Mouse (Mus musculus) T-helper 17 cell (primary cell): ENCODE measurements around the gene Lyz1.
"Not testable (repeated sequence)": the region's sequence is repeated elsewhere in the genome, so short reads cannot be mapped to it uniquely, and the experiment has no call there.

Source experiments
- in situ Hi-C, 2 experiments: fragments of 300-600 bp; cut with MboI, MseI; formaldehyde crosslinking; loops; 1 replicate in 1 of 2; 2 replicates in 1 of 2; pipeline ENCODE4 v1.15.1; 2025; ENCODE audit warnings: high pct_unique_total_duplicates in 2 of 2

Gene Lyz1

DNA sequence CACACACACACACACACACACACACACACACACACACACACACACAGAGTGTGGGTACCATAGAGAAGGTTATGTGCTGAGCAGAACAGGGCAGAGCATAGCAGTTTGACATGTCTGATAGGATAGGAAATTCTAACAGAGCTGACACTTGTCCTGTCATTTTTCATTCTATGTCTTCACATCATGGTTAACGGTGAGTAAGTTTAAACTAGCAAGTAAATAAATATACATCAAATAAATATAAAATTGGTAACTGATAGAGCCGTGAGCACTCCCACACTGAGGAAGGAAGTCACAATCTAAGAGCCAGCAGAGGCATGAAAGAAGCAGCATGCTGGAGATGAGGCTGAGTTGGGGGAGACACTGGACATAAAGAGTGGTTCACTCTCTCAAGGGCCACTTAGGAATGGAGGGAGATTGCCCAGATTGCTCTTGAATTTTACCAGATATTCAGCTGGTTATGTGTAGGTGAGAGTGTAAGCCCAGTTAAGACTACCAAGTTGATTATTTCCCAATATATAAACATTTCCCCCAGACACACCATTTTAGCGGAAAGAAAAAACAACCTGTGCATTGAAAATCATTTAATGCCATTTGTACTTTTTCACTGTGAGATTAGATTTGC lies 5.3 kb downstream of the Lyz1 start:
- in situ Hi-C loops: loop anchor here in 1 of 2 experiments (10.0 kb wide), 1 partner anchor 397 kb away; no protein-coding TSS in a partner anchor

DNA sequence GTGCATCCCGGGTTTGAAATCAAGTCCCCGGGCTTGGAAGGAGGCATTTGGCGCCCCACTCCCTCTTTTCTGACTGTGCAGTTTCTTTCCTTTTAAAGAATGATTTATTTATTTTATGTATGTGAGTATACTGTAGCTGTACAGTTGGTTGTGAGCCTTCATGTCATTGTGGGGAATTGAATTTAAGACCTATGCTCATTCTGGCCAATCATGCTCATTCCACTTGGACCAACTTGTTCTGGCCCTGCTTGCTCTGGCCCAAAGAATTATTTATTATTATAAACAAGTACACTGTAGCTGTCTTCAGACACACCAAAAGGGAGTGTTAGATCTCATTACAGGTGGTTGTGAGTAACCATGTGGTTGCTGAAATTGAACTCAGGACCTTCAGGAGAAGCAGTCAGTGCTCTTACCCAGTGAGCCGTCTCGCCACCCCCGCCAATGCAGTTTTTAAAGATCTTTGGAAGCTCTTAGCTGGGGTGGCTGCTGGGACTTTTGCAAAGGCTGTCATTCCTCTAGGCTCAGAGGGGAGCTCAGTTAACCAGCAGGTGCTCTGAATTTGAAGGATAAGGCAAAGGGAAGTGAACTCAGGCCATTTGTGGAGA lies 6.2 kb downstream of the Lyz1 start:
- in situ Hi-C loops: loop anchor here in 1 of 2 experiments (10.0 kb wide), 1 partner anchor 398 kb away; no protein-coding TSS in a partner anchor

DNA sequence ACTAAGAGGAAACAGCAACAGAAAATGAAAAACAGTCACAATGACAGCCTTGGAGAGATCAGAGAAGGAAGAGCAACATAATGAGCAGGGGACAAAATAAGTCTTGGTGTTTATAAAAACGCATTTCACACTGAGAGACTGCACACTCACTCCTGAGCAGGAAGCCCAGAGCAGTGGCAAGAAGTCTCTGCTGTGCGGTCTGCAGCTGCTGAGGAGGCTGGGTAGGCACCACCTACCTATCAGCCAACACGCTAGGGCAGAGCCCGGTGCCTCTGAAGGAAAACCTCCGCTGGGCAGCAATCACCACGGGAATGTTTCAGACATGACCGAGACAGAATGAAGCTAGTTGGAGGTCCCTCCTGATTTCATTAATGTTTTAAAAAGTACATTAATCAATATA lies 7.1 kb downstream of the Lyz1 start:
- in situ Hi-C loops: loop anchor here in 1 of 2 experiments (10.0 kb wide), 1 partner anchor 399 kb away; no protein-coding TSS in a partner anchor

DNA sequence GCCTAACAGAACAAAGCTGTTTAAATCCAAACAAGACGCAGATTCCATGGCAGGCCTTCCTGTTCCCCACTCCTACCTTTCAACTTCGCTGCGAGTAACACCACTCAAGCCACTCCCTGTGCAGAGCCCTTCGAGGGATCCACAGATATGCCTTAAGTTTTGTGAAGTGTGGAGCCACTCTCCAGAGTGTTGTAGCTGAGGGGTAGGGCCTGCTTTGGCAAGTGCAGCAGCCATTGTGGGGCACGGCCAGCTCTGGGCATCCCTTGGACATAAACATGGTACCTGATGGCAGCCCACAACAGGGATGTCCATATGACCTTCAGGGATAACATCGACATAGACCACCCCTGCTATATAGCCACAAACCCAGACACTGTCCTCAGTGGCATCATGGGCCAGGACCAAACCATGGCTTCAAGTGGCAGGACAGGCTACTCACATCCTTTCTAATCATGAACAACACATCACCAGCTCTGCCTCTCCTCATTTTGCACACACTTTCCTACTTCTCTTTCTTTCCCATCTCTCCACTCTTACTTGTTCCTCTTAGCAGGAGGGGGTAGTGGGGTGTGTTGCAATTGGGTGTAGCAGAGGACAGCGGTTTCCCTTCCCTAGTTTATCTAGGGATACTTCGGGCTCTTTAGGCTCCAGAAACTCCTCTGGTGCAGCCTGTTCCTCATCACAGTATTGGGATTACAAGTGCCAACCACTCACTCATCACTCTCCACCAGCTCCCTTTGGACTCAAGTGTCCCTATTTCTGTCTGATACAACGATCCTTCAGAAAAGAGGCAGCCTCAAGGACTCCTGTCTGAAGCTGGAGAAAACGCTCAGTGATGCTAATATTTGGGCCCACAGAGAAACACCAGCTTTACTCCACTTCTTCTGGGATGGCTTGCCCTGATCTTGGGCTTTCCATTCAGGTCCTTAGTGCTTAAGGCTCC lies 7.8 kb downstream of the Lyz1 start:
- in situ Hi-C loops: loop anchor here in 1 of 2 experiments (10.0 kb wide), 1 partner anchor 400 kb away; no protein-coding TSS in a partner anchor

DNA sequence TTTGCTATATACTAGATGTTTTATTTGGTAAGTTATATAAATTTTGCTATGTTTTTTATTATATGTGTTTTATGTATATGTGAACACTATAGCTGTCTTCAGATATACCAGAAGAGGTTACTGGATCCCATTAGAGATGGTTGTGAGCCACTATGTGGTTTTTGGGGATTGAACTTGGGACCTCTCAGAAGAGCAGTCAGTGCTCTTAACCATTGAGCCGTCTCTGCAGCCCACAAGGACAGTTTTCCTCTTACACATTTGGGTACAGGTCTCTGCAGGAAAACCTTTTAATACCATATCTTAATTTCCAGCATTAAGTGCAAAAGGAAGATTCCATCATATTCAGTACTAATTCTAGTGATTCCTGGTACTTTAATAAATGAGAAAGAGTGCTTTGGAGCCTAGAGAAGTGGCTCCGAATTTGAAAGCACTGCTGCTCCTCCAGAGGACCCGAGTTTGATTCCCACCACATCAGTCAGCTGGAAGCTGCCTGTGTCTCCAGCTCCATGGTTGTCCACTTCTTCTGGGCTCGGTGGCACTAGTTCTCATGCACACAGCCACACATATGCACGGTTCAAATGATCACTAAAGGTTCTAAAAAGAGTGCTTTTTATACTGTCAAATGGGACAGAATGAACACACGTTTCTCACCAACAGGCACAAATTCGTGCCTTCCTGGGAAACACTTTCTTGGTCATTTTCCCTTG lies 8.6 kb downstream of the Lyz1 start:
- in situ Hi-C loops: loop anchor here in 1 of 2 experiments (10.0 kb wide), 1 partner anchor 401 kb away; no protein-coding TSS in a partner anchor

DNA sequence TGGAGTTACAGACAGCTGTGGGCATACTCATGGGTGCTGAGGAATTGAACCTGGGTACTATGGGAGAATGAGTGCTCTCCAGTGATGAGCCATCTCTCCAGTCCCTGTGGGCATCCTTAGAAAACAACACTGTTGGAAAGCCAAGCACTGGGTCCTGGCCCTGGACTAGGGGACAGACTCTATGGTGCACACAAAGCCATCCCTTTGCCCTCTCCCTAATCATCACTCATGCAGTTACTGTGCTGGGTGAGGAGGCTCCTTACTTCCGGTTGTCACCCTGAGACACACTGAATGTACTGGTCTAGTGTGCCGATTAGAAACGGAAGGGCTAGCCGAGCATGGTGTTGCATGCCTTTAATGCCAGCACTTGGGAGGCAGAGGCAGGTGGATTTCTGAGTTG lies 9.5 kb downstream of the Lyz1 start:
- in situ Hi-C loops: loop anchor here in 1 of 2 experiments (10.0 kb wide), 1 partner anchor 402 kb away; no protein-coding TSS in a partner anchor

DNA sequence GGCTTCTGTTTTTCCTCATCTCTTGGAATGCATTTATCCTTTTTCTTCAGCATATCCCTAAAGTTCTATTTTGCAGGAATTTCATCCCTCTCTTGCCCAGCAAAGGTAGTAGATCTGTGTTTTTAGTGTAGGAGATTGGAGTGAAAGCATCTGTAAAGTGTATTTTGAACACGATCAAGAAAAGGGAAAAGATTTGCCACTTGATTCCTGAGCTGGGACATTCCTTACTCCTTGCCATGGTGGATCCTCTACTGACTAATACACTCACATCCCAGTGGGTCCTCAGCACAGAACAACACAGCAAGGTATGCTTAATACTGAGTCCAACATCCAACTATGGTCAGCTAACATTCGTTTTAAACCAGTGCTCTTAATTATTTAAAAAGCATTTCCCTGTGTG lies 10.1 kb downstream of the Lyz1 start:
- in situ Hi-C loops: loop anchor here in 1 of 2 experiments (10.0 kb wide), 1 partner anchor 402 kb away; no protein-coding TSS in a partner anchor

DNA sequence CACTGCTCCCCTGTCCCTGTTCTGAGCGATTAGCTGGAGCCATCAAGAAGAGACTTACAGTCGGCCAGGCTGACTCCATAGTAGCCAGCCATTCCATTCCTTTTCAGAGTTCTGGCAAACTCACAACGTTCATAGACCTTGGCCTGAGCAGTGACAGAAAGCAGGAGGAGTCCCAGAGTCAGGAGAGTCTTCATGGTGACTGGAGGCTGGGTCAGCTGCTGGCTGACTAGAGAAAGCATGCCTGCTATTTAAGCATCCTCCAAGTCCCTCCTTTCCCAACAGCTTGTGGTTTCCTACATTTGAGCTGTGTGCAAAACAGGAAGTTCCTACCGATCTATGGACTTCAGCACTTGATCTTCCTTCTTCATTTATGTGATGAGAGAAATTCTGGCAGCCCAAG lies 10.6 kb downstream of the Lyz1 start, which contains the start of gene Lyz2:
Gene Lyz2, minus strand, starts transcription at position 273 of the 400 bp plus-strand sequence.
- in situ Hi-C loops: loop anchor here in 1 of 2 experiments (10.0 kb wide), 1 partner anchor 403 kb away; no protein-coding TSS in a partner anchor

DNA sequence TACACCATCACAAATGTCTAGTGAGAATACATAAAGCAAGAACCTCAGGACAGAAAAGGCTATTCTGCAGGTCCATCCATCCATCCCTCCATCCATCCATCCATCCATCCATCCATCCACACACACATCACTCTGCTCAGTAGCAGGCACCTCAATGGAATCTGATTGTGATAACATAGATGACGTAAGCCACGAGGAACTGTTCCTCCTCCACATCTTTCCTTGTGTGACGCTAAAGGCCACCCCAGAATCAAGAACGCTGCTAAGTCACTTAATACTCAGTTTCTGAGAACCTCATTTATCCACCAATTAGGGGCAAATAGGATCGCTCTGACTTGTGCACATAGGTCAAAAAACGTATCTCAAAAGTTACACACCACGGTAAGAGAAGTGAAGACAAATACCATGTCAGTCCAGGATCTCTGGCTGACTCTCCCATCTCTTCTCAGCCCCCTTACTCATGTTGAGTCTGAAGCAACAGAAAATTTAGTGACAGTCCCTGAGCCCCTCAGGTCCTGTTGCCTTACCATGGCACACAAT lies 11.2 kb downstream of the Lyz1 start:
- in situ Hi-C loops: loop anchor here in 1 of 2 experiments (10.0 kb wide), 1 partner anchor 403 kb away; no protein-coding TSS in a partner anchor

DNA sequence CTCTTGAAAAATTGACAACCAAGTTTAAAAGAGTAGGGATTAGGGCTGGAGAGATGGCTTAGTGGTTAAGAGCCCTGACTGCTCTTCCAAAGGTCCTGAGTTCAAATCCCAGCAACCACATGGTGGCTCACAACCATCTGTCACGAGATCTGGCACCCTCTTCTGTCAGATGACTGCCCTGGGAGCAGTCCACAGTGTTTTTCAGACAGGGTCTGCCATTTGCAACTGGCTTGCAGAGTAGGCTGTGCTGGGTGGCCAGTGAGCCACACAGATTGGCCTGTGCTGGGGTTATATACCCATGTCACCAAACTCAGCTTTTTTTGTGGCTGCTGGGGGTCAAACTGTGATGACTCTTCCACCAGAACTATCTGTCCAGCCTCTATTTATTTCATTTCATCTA lies 12.7 kb downstream of the Lyz1 start:
- in situ Hi-C loops: loop anchor here in 1 of 2 experiments (10.0 kb wide), 1 partner anchor 405 kb away; no protein-coding TSS in a partner anchor

DNA sequence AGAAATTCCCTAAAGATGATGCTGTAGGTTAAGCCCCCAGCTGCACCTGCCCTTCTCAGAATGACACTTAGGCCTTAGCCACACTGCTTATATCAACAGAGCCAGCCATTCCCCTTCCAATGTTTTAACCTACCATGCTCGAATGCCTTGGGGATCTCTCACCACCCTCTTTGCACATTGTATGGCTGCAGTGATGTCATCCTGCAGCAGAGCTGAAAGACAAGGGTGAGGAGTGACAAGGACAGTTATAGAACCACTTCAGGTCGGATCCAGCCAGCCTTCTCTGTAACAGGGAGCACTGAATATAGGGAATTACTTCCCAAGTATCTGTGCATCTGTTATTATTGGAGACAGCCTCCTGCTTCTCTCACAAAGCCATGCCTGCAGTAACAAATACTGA lies 14.2 kb downstream of the Lyz1 start:
- in situ Hi-C loops: not testable (repeated sequence)

DNA sequence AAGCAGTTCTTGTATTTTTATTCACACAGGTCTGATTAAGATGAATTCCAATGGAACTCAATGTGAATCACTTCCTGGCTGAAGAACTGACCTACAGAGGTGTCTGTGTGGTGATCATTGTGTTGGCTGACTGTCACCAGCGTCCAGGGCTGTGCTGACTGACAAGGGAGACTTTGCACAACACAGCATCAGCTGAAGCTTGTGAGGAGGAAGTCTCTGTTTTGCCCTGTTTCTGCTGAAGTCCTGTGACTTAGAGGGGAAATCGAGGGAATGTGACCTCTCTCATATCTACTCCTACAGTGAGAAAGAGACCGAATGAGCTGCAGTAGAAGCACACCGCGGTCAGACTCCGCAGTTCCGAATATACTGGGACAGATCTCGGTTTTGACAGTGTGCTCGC lies 14.9 kb downstream of the Lyz1 start:
- in situ Hi-C loops: not testable (repeated sequence)

DNA sequence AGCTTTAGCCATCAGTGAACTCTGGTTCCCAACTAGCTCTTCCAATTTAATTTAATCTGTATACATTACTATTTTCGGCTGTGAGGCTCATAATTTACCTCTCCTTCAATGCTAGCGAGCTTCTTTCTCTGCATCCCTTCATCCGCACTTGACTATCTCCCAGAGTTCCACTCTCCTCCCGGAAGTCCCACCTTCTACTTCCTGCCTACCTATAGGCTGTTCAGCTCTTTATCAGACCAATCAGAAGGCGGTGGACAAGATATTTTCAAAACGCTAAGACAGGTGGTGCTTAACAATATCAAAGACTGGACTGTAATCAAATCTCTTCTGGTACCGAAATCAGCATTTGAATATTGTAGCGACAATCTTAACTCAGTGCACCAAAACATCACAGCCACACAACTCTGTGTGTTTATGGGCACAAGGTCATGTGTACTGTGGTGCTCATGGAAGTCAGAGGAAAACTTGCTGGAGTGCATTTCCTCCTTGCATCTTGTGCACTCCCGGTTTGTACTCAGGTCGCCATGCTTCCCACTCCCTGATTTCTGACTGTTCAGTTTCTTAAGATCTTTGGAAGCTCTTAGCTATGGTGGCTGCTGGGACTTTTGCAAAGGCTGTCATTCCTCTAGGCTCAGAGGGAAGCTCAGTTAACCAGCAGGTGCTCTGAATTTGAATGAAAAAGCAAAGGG lies 16.8 kb downstream of the Lyz1 start:
- in situ Hi-C loops: no loop called here

DNA sequence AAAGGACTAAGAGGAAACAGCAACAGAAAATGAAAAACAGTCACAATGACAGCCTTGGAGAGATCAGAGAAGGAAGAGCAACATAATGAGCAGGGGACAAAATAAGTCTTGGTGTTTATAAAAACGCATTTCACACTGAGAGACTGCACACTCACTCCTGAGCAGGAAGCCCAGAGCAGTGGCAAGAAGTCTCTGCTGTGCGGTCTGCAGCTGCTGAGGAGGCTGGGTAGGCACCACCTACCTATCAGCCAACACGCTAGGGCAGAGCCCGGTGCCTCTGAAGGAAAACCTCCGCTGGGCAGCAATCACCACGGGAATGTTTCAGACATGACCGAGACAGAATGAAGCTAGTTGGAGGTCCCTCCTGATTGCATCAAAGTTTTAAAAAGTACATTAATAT lies 18.0 kb downstream of the Lyz1 start:
- in situ Hi-C loops: not testable (repeated sequence)

DNA sequence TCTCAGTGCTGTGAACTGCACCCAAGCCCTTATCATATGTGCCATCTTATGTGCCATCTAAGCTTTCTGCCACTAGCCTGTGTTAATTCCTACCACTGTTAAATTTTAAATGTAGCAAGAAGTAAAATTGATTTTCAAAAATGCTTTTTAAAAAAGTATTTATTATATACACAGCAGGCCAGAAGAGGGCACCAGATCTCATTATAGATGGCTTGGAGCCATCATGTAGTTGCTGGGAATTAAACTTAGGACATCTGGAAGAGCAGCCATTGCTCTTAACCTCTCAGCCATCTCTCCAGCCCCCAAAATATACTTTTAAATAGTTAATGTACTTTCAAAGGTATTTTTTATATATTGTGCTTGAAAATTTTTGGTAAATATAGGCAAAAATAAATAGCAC lies 20.6 kb downstream of the Lyz1 start:
- in situ Hi-C loops: no loop called here

DNA sequence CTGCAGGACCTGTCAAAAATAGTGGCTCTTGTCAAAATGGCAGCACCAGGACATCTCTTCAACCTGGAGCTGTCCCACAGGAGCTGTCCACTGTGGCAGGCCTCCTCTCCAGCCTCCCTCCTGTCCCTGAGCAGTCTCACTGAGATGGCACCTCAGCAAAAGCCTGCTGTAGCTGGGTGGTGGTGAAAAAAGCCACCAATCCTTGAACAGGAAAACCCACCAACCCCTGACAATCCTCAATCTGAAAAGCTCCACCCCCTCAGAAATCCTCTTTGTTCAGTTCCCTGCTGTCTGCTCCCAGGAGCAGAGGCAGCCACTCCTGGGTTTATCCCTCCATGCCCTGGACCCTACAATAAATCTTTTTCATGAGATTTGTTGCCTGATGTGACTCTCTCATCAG lies 32.8 kb downstream of the Lyz1 start:
- in situ Hi-C loops: loop anchor here (5.0 to 10.0 kb wide), 2 partner anchors 182 to 565 kb away; no protein-coding TSS in a partner anchor

DNA sequence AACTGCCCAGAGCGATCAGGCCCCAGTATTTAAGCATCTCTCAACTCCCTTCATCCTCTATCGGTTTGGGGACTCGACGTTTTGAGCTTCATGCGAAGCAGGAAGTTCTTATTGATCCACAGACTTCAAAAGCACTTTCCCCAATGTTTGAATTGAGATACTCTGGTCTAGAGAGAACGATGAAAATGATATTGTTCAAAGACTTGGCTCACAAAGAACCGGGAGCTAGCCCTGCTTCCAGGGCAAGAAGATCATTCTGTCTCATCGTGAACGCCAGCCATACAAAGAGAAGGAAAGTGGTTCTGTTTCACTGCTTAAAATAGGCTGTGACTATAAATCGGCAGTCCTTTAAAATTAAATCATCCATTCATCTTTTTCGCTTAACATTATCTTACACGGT lies 54.1 kb downstream of the Lyz1 start, which contains the start of gene 9530003J23Rik:
Gene 9530003J23Rik, minus strand, starts transcription at position 101 of the 400 bp plus-strand sequence.
- in situ Hi-C loops: loop anchor here in 1 of 2 experiments (5.0 kb wide), 1 partner anchor 69 kb away; no protein-coding TSS in a partner anchor
